Mouse (Mus musculus) ES-E14 (cell line): ENCODE results near the gene Sh2d1b1.

Source experiments
- CHD2 ChIP-seq: IDR thresholded peaks from 2 replicates; pipeline ENCODE4 v1.6.1; 2014; ENCODE audit warnings: mild to moderate bottlenecking, low read depth, low read length, inconsistent platforms
- HCFC1 ChIP-seq: IDR thresholded peaks from 2 replicates; pipeline ENCODE4 v1.6.1; 2012; ENCODE audit warnings: low read length, inconsistent platforms, borderline replicate concordance; ENCODE audit not compliant: insufficient read depth
- MAFK ChIP-seq: IDR thresholded peaks from 2 replicates; pipeline ENCODE4 v1.6.1; 2014; ENCODE audit warnings: mild to moderate bottlenecking, low read depth, low read length, inconsistent platforms; ENCODE audit not compliant: insufficient read depth
- ZC3H11A ChIP-seq: IDR thresholded peaks from 2 replicates; pipeline ENCODE4 v1.6.1; 2012; ENCODE audit warnings: low read depth, mild to moderate bottlenecking, inconsistent platforms, low read length, borderline replicate concordance
- ZNF384 ChIP-seq: IDR thresholded peaks from 2 replicates; pipeline ENCODE4 v1.6.1; 2012; ENCODE audit warnings: low read depth, low read length, inconsistent platforms

DNA sequence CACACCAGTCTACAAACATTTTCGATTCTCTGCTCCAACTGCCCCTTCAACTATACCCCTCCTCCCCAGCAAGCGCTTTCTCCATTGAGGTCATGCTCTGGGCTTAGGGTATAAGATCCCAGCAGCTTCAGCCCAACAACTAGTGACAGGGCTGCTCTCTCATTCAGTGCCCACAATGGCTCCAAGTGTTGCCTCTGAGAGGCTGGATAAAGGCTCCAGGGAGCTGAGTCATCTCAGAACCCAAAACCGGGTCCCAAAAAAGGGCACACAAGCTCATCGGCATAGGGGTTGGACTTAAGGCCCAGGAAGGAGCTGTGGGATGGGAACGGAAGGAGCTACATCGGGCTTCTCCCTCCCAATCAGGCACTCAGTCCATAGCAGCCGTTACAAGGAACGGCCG lies 24.6 kb downstream of the Sh2d1b1 start:
- TF ChIP-seq ZC3H11A (no peak), CHD2 (no peak), MAFK (no peak), HCFC1 (no peak), ZNF384 (no peak)
